25 mouse cellular contexts compared by ENCODE assay signal in the genomic region with DNA sequence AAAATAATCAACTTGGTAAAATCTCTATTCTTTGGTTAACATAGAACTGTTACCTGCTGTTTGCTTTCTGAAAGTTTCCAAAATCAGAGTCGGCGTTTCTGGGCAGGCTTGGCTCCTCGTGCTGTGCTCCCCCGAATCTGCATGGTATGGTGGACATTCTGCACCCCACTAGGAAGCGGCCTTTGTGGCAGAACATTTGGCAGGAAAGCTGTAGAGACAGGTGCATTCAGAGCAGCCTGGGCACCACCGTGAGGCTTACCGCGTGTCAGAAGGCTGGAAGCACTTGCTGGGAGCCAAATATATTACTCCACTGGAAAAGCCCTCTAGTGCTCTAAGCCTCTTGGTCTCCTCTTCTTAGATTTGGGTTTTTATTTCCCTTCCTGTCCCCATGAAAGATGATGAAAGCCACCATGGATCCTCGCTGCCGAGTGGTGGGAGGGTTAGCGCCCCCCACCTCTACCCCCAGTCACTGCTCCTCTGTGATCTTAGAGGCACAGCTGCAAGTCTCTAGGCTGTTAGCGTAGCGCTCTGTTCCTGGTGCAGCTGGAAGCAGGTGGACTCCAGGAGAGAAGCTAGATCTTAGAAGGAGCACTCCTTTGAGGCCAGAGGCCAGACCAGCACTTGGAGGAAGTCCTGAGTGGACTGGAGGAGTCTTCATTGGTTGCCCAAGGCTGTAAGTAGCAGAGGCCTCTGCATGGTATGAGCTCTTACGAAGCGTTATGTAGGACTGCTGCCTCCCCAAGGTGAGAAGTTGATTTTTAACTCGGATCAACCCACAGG. TPM values are rescaled to one million over a fixed set of nuclear protein-coding genes. Genes with fewer than 3 reads are reported as not detected.
DNase-seq lines count a peak whose midpoint lies in the region; TF ChIP-seq lines count a peak whose summit lies in the region.
"Had no signal": no experiment of that assay in that cellular context is flagged by ENCODE, and none has a peak within 500 bp of the region (broad histone marks: within the 10 kb centered on the region; RNA-seq: fewer than 3 reads in every experiment).

No protein-coding gene starts in this region.

- no peak for TF ChIP-seq CTCF in gastrocnemius, adult 2 months (IDR thresholded peaks at IDR 0.05)

- H3K27ac ChIP-seq in gastrocnemius, adult 2 months: peak overlapping the region; percentile 61; the same call in 1 of the 2 replicates
- H3K27ac ChIP-seq: embryonic facial prominence, embryonic 13.5 days; heart, embryonic 13.5 days; hindbrain, embryonic 15.5 days; intestine, embryonic 15.5 days; kidney, postnatal 0 days; limb, embryonic 15.5 days; liver, embryonic 15.5 days; midbrain, embryonic 12.5 days; neural tube, embryonic 13.5 days had no signal

- peak; percentile 45 for DNase-seq in gastrocnemius, adult 2 months
- DNase-seq in gastrocnemius, adult 8-10 months (ENCODE audit: low spot score in 2 of 2): no peak
- peak; percentile 83 for DNase-seq in cerebellum, adult 11 months
- peak; percentile 94 for DNase-seq in cerebellum, adult 9-11 months
- peak; percentile 34 for DNase-seq in lung, postnatal 10 days
- no peak for DNase-seq in heart, adult 8-10 months (ENCODE audit: low spot score)
- DNase-seq in ovary, postnatal 36 days (ENCODE audit: low spot score): no peak
- DNase-seq: adrenal gland, postnatal 14 days; forebrain, postnatal 0 days; heart, postnatal 36 days; layer of hippocampus, postnatal 36 days; thymus, postnatal 25 days had no signal

- no peak overlapping the region for H3K4me3 ChIP-seq in gastrocnemius, adult 2 months
- H3K4me3 ChIP-seq: embryonic facial prominence, embryonic 13.5 days; heart, embryonic 13.5 days; hindbrain, embryonic 15.5 days; intestine, embryonic 15.5 days; limb, embryonic 15.5 days; liver, embryonic 15.5 days; midbrain, embryonic 12.5 days; neural tube, embryonic 13.5 days had no signal

- intact Hi-C loops in gastrocnemius, adult 2 months (cut with DNase I): no loop called here

RNA-seq across cellular contexts. Expression of a gene that starts 17.6 kb away (rescaled TPM):
- 10 to 100 TPM; 32.2 to 33.8 TPM for total RNA-seq in gastrocnemius, adult 2 months (2021)
- 10 to 100 TPM; 34.5 to 38.7 (median 37.1) TPM for total RNA-seq in gastrocnemius, adult 8-10 months (2022)
- total RNA-seq in heart, adult 8-10 months (2022): 10 to 100 TPM; 42.4 to 53.8 (median 48.3) TPM

RNA-seq across cellular contexts. Expression of a gene that starts 25.8 kb away (rescaled TPM):
- not detected for total RNA-seq in gastrocnemius, adult 2 months (2021)
- total RNA-seq in gastrocnemius, adult 8-10 months (2022): not detected
- not detected for total RNA-seq in heart, adult 8-10 months (2022)
- total RNA-seq: gastrocnemius, adult 18-20 months; granulocyte monocyte progenitor cell, adult 5-6 weeks; heart, postnatal 36 days; megakaryocyte progenitor cell, adult 5-6 weeks had no signal

RNA-seq across cellular contexts. Expression of a gene that starts 56.7 kb away (rescaled TPM):
- not detected for total RNA-seq in gastrocnemius, adult 2 months (2021)
- total RNA-seq in gastrocnemius, adult 8-10 months (2022): under 1 TPM in 1 of 4 experiments, not detected in 3; 0.10 TPM
- total RNA-seq in heart, adult 8-10 months (2022): under 1 TPM in 3 of 4 experiments, not detected in 1; 0.08 to 0.28 (median 0.17) TPM
- total RNA-seq: G1E; gastrocnemius, adult 18-20 months; granulocyte monocyte progenitor cell, adult 5-6 weeks; megakaryocyte progenitor cell, adult 5-6 weeks had no signal

Comparison
In these comparisons a context has a peak if more than half of its experiments do, and no peak if none do; other contexts are left out.
1. DNase-seq: peak in gastrocnemius, adult 2 months (single experiment), cerebellum, adult 11 months (single experiment), cerebellum, adult 9-11 months (single experiment) and lung, postnatal 10 days (single experiment); none in gastrocnemius, adult 8-10 months (0 of 2), heart, adult 8-10 months (single experiment) and ovary, postnatal 36 days (single experiment).